Comparison of ENCODE assay signal across 9 mouse cellular contexts in the genomic region with DNA sequence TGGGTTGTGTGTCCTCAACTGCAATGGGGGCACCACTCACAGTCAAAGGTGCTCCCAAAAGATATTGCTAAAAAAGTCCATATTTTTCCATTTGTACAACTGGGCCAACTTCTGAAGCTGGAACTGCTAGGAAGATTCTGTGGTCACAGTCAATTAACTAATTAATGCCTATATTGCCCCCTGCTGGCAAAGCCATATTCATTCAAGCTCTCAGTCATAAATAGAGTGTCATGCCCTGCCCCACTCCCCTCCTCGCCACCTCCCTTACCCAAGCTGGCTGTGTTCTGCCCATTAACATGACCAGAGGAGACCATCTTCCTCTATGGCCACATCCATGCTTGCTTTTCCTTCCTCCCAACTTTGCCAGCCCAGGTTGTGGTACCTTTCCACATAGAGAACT. TPM values are rescaled to one million over a fixed set of nuclear protein-coding genes. Genes with fewer than 3 reads are reported as not detected.
A peak's percentile ranks its signal among the peaks of the same experiment; 100 is the strongest.
DNase-seq lines count a peak whose midpoint lies in the region; ATAC-seq lines count a peak whose summit lies in the region.
"Had no signal": no experiment of that assay in that cellular context is flagged by ENCODE, and none has a peak within 500 bp of the region (broad histone marks: within the 10 kb centered on the region; RNA-seq: fewer than 3 reads in every experiment).

No protein-coding gene starts in this region.

- no peaks in the 10 kb centered on the region for H3K36me3 ChIP-seq in intestine, embryonic 15.5 days
- H3K36me3 ChIP-seq: embryonic facial prominence, embryonic 12.5 days had no signal

- H3K4me3 ChIP-seq in intestine, embryonic 15.5 days (replicated peaks): no peak overlapping the region
- H3K4me3 ChIP-seq: embryonic facial prominence, embryonic 12.5 days had no signal

- 31% methylated on average over 1 of the region's 1 CpGs for WGBS in intestine, embryonic 15.5 days

- H3K9me3 ChIP-seq in intestine, embryonic 15.5 days: no peaks in the 10 kb centered on the region
- H3K9me3 ChIP-seq: embryonic facial prominence, embryonic 12.5 days had no signal

- ATAC-seq in intestine, embryonic 15.5 days: 0 out of 2 replicates have a peak, but pooled peaks have one; percentile 36

- no peak overlapping the region for H3K9ac ChIP-seq in intestine, embryonic 15.5 days
- H3K9ac ChIP-seq: embryonic facial prominence, embryonic 12.5 days had no signal

- no peaks in the 10 kb centered on the region for H3K27me3 ChIP-seq in intestine, embryonic 15.5 days (replicated peaks)
- H3K27me3 ChIP-seq: embryonic facial prominence, embryonic 12.5 days had no signal

- peak; percentile 17 for DNase-seq in kidney, adult 18-20 months
- DNase-seq in kidney, adult 8-10 months: no peak
- DNase-seq in ES-CJ7 (ENCODE audit: low read depth, low spot score): peak; percentile 32
- peak; percentile 32 for DNase-seq in c-Kit-negative CD71-positive TER-119-positive erythroid progenitor cells, embryonic 14.5 days (ENCODE audit: low read depth, low spot score)
- peak; percentile 86 for DNase-seq in lung, postnatal 36 days
- DNase-seq in frontal cortex, postnatal 36 days (ENCODE audit: low spot score in 2 of 2): no peak
- no peak for DNase-seq in yolk sac, embryonic 10.5 days (ENCODE audit: low spot score)

- no peak overlapping the region for H3K4me2 ChIP-seq in intestine, embryonic 15.5 days (replicated peaks)
- H3K4me2 ChIP-seq: embryonic facial prominence, embryonic 12.5 days had no signal

- no peak overlapping the region for H3K27ac ChIP-seq in intestine, embryonic 15.5 days
- H3K27ac ChIP-seq: embryonic facial prominence, embryonic 12.5 days had no signal

- no peaks in the 10 kb centered on the region for H3K4me1 ChIP-seq in intestine, embryonic 15.5 days (replicated peaks)
- H3K4me1 ChIP-seq: embryonic facial prominence, embryonic 12.5 days had no signal

RNA-seq across cellular contexts. Expression of a gene that starts 16.3 kb away (rescaled TPM):
- 50.0 and 50.1 TPM in 2 replicates for polyA plus RNA-seq in intestine, embryonic 15.5 days (2015; fragmentation: Nextera tagmentation; extraction: Ambion mirVana)

Comparison
In these comparisons a context has a peak if more than half of its experiments do, and no peak if none do; other contexts are left out.
1. DNase-seq: peak in kidney, adult 18-20 months (single experiment), ES-CJ7 (single experiment), c-Kit-negative CD71-positive TER-119-positive erythroid progenitor cells, embryonic 14.5 days (single experiment) and lung, postnatal 36 days (single experiment); none in kidney, adult 8-10 months (0 of 2), frontal cortex, postnatal 36 days (0 of 2) and yolk sac, embryonic 10.5 days (single experiment).